Mouse (Mus musculus) lung, embryonic 16.5 days (tissue): ENCODE results near the gene Emp3. TPM values are rescaled to one million over a fixed set of nuclear protein-coding genes. Genes with fewer than 3 reads are reported as not detected.

Source experiments
- polyA plus RNA-seq: library from polyadenylated mRNA; unstranded; fragments of >200 nt; fragmentation: Nextera tagmentation; extraction: Ambion mirVana; gene quantifications from 2 replicates; pipeline ENCODE4 v1.2.1, GENCODE M21; 2015

Gene Emp3
- polyA plus RNA-seq, 1 experiment from 2014 or later: 177 TPM

Other genes with a start within 250 kb of the Emp3 start
- 0.95 and 1.8 TPM in 2 replicates for gene Ntn5, start 237.4 kb downstream of the Emp3 start, polyA plus RNA-seq
- 0.74 and 0.84 TPM in 2 replicates for gene Sec1, start 227.0 kb downstream of the Emp3 start, polyA plus RNA-seq
- 2.3 and 3.3 TPM in 2 replicates for gene Car11, start 221.6 kb downstream of the Emp3 start, polyA plus RNA-seq
- gene Dbp, start 216.3 kb downstream of the Emp3 start, polyA plus RNA-seq: 1.5 and 1.7 TPM in 2 replicates
- gene Rpl18, start 205.9 kb downstream of the Emp3 start, polyA plus RNA-seq: 984 and 1,005 TPM in 2 replicates
- gene Sphk2, start 203.4 kb downstream of the Emp3 start, polyA plus RNA-seq: 28.9 TPM in 2 replicates
- gene Fam83e, start 200.2 kb downstream of the Emp3 start, polyA plus RNA-seq: 2.0 and 2.1 TPM in 2 replicates
- not detected in 2 replicates for gene Spaca4, start 195.6 kb downstream of the Emp3 start, polyA plus RNA-seq
- gene Lmtk3, start 137.7 kb downstream of the Emp3 start, polyA plus RNA-seq: 0.72 and 1.0 TPM in 2 replicates
- 6.6 and 7.9 TPM in 2 replicates for gene Sult2b1, start 136.7 kb downstream of the Emp3 start, polyA plus RNA-seq
- 108 and 112 TPM in 2 replicates for gene Cyth2, start 106.8 kb downstream of the Emp3 start, polyA plus RNA-seq
- gene Kcnj14, start 96.6 kb downstream of the Emp3 start, polyA plus RNA-seq: 0.68 and 1.3 TPM in 2 replicates
- 50.0 and 51.4 TPM in 2 replicates for gene Grwd1, start 90.5 kb downstream of the Emp3 start, polyA plus RNA-seq
- 76.6 and 76.7 TPM in 2 replicates for gene Kdelr1, start 48.6 kb downstream of the Emp3 start, polyA plus RNA-seq
- 0.34 and 0.40 TPM in 2 replicates for gene Grin2d, start 43.0 kb downstream of the Emp3 start, polyA plus RNA-seq
- gene Syngr4, start 24.7 kb downstream of the Emp3 start, polyA plus RNA-seq: 0.26 and 1.9 TPM in 2 replicates
- 4.6 and 5.6 TPM in 2 replicates for gene Tmem143, start 24.5 kb downstream of the Emp3 start, polyA plus RNA-seq
- 9.6 and 11.3 TPM in 2 replicates for gene Ccdc114, start 2.7 kb upstream of the Emp3 start, polyA plus RNA-seq
- gene Abcc6, start 108.9 kb upstream of the Emp3 start, polyA plus RNA-seq: 0.25 and 0.63 TPM in 2 replicates
- 30.3 and 31.4 TPM in 2 replicates for gene Nomo1, start 112.3 kb upstream of the Emp3 start, polyA plus RNA-seq
- 0.38 and 0.59 TPM in 2 replicates for gene Kcnj11, start 179.4 kb upstream of the Emp3 start, polyA plus RNA-seq